Comparison of ENCODE assay signal across 8 mouse cellular contexts in genomic region chr3:89226361-89226760, GRCm38 (mm10). TPM values are rescaled to one million over a fixed set of nuclear protein-coding genes. Genes with fewer than 3 reads are reported as not detected.
DNase-seq lines count a peak whose midpoint lies in the region; ATAC-seq and TF ChIP-seq lines count a peak whose summit lies in the region.

No protein-coding gene starts in this region.

- peak overlapping the region; percentile 69; the same call in 1 of the 2 replicates for H3K4me2 ChIP-seq in kidney, postnatal 0 days (ENCODE audit: low read length)
- H3K4me2 ChIP-seq in intestine, embryonic 15.5 days (replicated peaks): peak overlapping the region; percentile 84
- H3K4me2 ChIP-seq in neural tube, embryonic 14.5 days (ENCODE audit: low read depth, low read length): peak overlapping the region; percentile 57

- no peak overlapping the region for H3K4me3 ChIP-seq in kidney, postnatal 0 days (replicated peaks; ENCODE audit: low read depth, low read length)
- H3K4me3 ChIP-seq in forebrain, embryonic 10.5 days: peak overlapping the region; percentile 91
- peak overlapping the region; percentile 44 for H3K4me3 ChIP-seq in intestine, embryonic 15.5 days (replicated peaks)
- H3K4me3 ChIP-seq in neural tube, embryonic 14.5 days (ENCODE audit: low read depth, low read length): peak overlapping the region; percentile 40
- H3K4me3 ChIP-seq in thymus, adult 2 months (ENCODE audit: control insufficient read depth, insufficient read depth, low read length): no peak overlapping the region

- TF ChIP-seq POLR2A in thymus, adult 2 months (IDR thresholded peaks at IDR 0.05; ENCODE audit: control insufficient read depth, extremely low read depth, insufficient read depth, low read length, poor library complexity): no peak

- DNase-seq in kidney, postnatal 0 days (ENCODE audit: low spot score): no peak
- DNase-seq in kidney, adult 9 months: no peak
- no peak for DNase-seq in forebrain, embryonic 10.5 days (ENCODE audit: extremely low spot score, low spot score)
- no peak for DNase-seq in left cerebral cortex, postnatal 36 days (ENCODE audit: low spot score in 2 of 2)
- no peak for DNase-seq in thymus, adult 2 months
- DNase-seq in adrenal gland, adult 8-10 months: no peak

- no peak for ATAC-seq in kidney, postnatal 0 days (replicated peaks; ENCODE audit: low FRiP score, low read depth)
- ATAC-seq in intestine, embryonic 15.5 days: no peak
- no peak for ATAC-seq in neural tube, embryonic 14.5 days (ENCODE audit: low read depth)

- H3K9ac ChIP-seq in kidney, postnatal 0 days (ENCODE audit: low read depth, low read length): no peak overlapping the region
- H3K9ac ChIP-seq in intestine, embryonic 15.5 days: no peak overlapping the region
- H3K9ac ChIP-seq in neural tube, embryonic 14.5 days (replicated peaks; ENCODE audit: low read depth, low read length): peak overlapping the region; percentile 63

- H3K27ac ChIP-seq in kidney, postnatal 0 days: no peak overlapping the region
- H3K27ac ChIP-seq in forebrain, embryonic 10.5 days: peak overlapping the region; percentile 99
- no peak overlapping the region for H3K27ac ChIP-seq in intestine, embryonic 15.5 days
- H3K27ac ChIP-seq in neural tube, embryonic 14.5 days (ENCODE audit: low read depth, low read length): peak overlapping the region; percentile 83
- no peak overlapping the region for H3K27ac ChIP-seq in thymus, adult 2 months (ENCODE audit: control insufficient read depth, insufficient read depth, low read length)

- H3K9me3 ChIP-seq in kidney, postnatal 0 days (replicated peaks; ENCODE audit: low read length): no peaks in the 10 kb centered on the region
- H3K9me3 ChIP-seq in forebrain, embryonic 10.5 days: no peaks in the 10 kb centered on the region
- no peaks in the 10 kb centered on the region for H3K9me3 ChIP-seq in intestine, embryonic 15.5 days
- H3K9me3 ChIP-seq in neural tube, embryonic 14.5 days (ENCODE audit: control insufficient read depth, low read length): no peaks in the 10 kb centered on the region

- WGBS in kidney, postnatal 0 days: 44% methylated on average over 11 of the region's 11 CpGs
- WGBS in forebrain, embryonic 10.5 days: 6% methylated on average over 11 of the region's 11 CpGs
- 38% methylated on average over 11 of the region's 11 CpGs for WGBS in intestine, embryonic 15.5 days
- 4% methylated on average over 11 of the region's 11 CpGs for WGBS in neural tube, embryonic 14.5 days
- 95% methylated on average over 11 of the region's 11 CpGs for WGBS in thymus, adult 2 months

- intact Hi-C loops in left cerebral cortex, postnatal 36 days (cut with DNase I): no loop called here

- no peak for TF ChIP-seq CTCF in kidney, postnatal 0 days (IDR thresholded peaks at IDR 0.05; ENCODE audit: low read depth)
- no peak for TF ChIP-seq CTCF in thymus, adult 2 months (IDR thresholded peaks at IDR 0.05; ENCODE audit: borderline replicate concordance, control insufficient read depth, extremely low read depth, insufficient read depth, low read length, poor library complexity)

- peaks cover 24% of the 10 kb centered on the region for H3K4me1 ChIP-seq in kidney, postnatal 0 days (replicated peaks; ENCODE audit: insufficient read depth, low read length)
- peaks cover 88% of the 10 kb centered on the region for H3K4me1 ChIP-seq in forebrain, embryonic 10.5 days
- H3K4me1 ChIP-seq in intestine, embryonic 15.5 days (replicated peaks): peaks cover 27% of the 10 kb centered on the region
- peaks cover 32% of the 10 kb centered on the region for H3K4me1 ChIP-seq in neural tube, embryonic 14.5 days (ENCODE audit: control insufficient read depth, insufficient read depth, low read length)
- H3K4me1 ChIP-seq in thymus, adult 2 months (replicated peaks; ENCODE audit: control insufficient read depth, insufficient read depth, low read length): peaks cover 16% of the 10 kb centered on the region

- no peaks in the 10 kb centered on the region for H3K36me3 ChIP-seq in kidney, postnatal 0 days (ENCODE audit: insufficient read depth, low read length)
- H3K36me3 ChIP-seq in forebrain, embryonic 10.5 days (replicated peaks): peaks cover 57% of the 10 kb centered on the region
- no peaks in the 10 kb centered on the region for H3K36me3 ChIP-seq in intestine, embryonic 15.5 days
- no peaks in the 10 kb centered on the region for H3K36me3 ChIP-seq in neural tube, embryonic 14.5 days (ENCODE audit: control insufficient read depth, insufficient read depth, low read length)
- H3K36me3 ChIP-seq in thymus, adult 2 months (ENCODE audit: control insufficient read depth, insufficient read depth, low read length): no peaks in the 10 kb centered on the region

- H3K27me3 ChIP-seq in kidney, postnatal 0 days (ENCODE audit: insufficient read depth, low read length): no peaks in the 10 kb centered on the region
- H3K27me3 ChIP-seq in forebrain, embryonic 10.5 days (ENCODE audit: poor library complexity, severe bottlenecking): peaks cover 36% of the 10 kb centered on the region
- 0 out of 2 replicates have a peak, but pooled peaks cover 4% of the 10 kb centered on the region for H3K27me3 ChIP-seq in intestine, embryonic 15.5 days (replicated peaks)
- no peaks in the 10 kb centered on the region for H3K27me3 ChIP-seq in neural tube, embryonic 14.5 days (ENCODE audit: control insufficient read depth, insufficient read depth, low read length)
- H3K27me3 ChIP-seq in thymus, adult 2 months (ENCODE audit: control insufficient read depth, insufficient read depth, low read length): no peaks in the 10 kb centered on the region

RNA-seq across cellular contexts. Expression of gene Mtx1, which starts 0.5 kb away (rescaled TPM):
- 200 and 218 TPM in 2 replicates for polyA plus RNA-seq in kidney, postnatal 0 days (2015; fragmentation: Nextera tagmentation; extraction: Ambion mirVana)
- 227 and 242 TPM in 2 replicates for polyA plus RNA-seq in forebrain, embryonic 10.5 days (2016; fragmentation: Nextera tagmentation; extraction: Ambion mirVana)
- polyA plus RNA-seq in intestine, embryonic 15.5 days (2015; fragmentation: Nextera tagmentation; extraction: Ambion mirVana): 214 and 222 TPM in 2 replicates
- 147 and 151 TPM in 2 replicates for polyA plus RNA-seq in neural tube, embryonic 14.5 days (2014; fragmentation: Nextera tagmentation; extraction: Ambion mirVana)
- total RNA-seq in left cerebral cortex, postnatal 36 days (2021): 10 to 100 TPM; 90.6 to 93.8 TPM
- polyA plus RNA-seq in thymus, adult 2 months (2012; rRNA removed): 209 and 224 TPM in 2 replicates
- total RNA-seq in adrenal gland, adult 8-10 months (2022): 100 to 1,000 TPM; 138 to 169 (median 152) TPM

RNA-seq across cellular contexts. Expression of gene Muc1, which starts 2.5 kb away (rescaled TPM):
- polyA plus RNA-seq in kidney, postnatal 0 days (2015; fragmentation: Nextera tagmentation; extraction: Ambion mirVana): 42.8 and 49.5 TPM in 2 replicates
- 1.7 and 1.8 TPM in 2 replicates for polyA plus RNA-seq in forebrain, embryonic 10.5 days (2016; fragmentation: Nextera tagmentation; extraction: Ambion mirVana)
- polyA plus RNA-seq in intestine, embryonic 15.5 days (2015; fragmentation: Nextera tagmentation; extraction: Ambion mirVana): 10.1 and 19.7 TPM in 2 replicates
- 0.90 and 1.4 TPM in 2 replicates for polyA plus RNA-seq in neural tube, embryonic 14.5 days (2014; fragmentation: Nextera tagmentation; extraction: Ambion mirVana)
- 1 to 10 TPM in 1 of 2 experiments, under 1 TPM in 1; 0.44 to 1.1 TPM for total RNA-seq in left cerebral cortex, postnatal 36 days (2021)
- polyA plus RNA-seq in thymus, adult 2 months (2012; rRNA removed): 14.1 and 14.4 TPM in 2 replicates
- total RNA-seq in adrenal gland, adult 8-10 months (2022): under 1 TPM in 3 of 4 experiments, not detected in 1; 0.22 to 0.96 (median 0.65) TPM

RNA-seq across cellular contexts. Expression of gene Thbs3, which starts 11.4 kb away (rescaled TPM):
- polyA plus RNA-seq in kidney, postnatal 0 days (2015; fragmentation: Nextera tagmentation; extraction: Ambion mirVana): 10.4 and 12.1 TPM in 2 replicates
- 65.8 and 78.2 TPM in 2 replicates for polyA plus RNA-seq in forebrain, embryonic 10.5 days (2016; fragmentation: Nextera tagmentation; extraction: Ambion mirVana)
- 20.4 and 23.0 TPM in 2 replicates for polyA plus RNA-seq in intestine, embryonic 15.5 days (2015; fragmentation: Nextera tagmentation; extraction: Ambion mirVana)
- polyA plus RNA-seq in neural tube, embryonic 14.5 days (2014; fragmentation: Nextera tagmentation; extraction: Ambion mirVana): 34.7 and 36.6 TPM in 2 replicates
- total RNA-seq in left cerebral cortex, postnatal 36 days (2021): 10 to 100 TPM; 21.0 to 21.3 TPM
- polyA plus RNA-seq in thymus, adult 2 months (2012; rRNA removed): 7.2 and 10.9 TPM in 2 replicates
- 1 to 10 TPM; 4.1 to 8.6 (median 7.8) TPM for total RNA-seq in adrenal gland, adult 8-10 months (2022)

RNA-seq across cellular contexts. Expression of gene Krtcap2, which starts 19.4 kb away (rescaled TPM):
- 328 and 371 TPM in 2 replicates for polyA plus RNA-seq in kidney, postnatal 0 days (2015; fragmentation: Nextera tagmentation; extraction: Ambion mirVana)
- 260 and 275 TPM in 2 replicates for polyA plus RNA-seq in forebrain, embryonic 10.5 days (2016; fragmentation: Nextera tagmentation; extraction: Ambion mirVana)
- polyA plus RNA-seq in intestine, embryonic 15.5 days (2015; fragmentation: Nextera tagmentation; extraction: Ambion mirVana): 348 and 351 TPM in 2 replicates
- 206 and 240 TPM in 2 replicates for polyA plus RNA-seq in neural tube, embryonic 14.5 days (2014; fragmentation: Nextera tagmentation; extraction: Ambion mirVana)
- 10 to 100 TPM; 59.7 to 64.9 TPM for total RNA-seq in left cerebral cortex, postnatal 36 days (2021)
- 171 and 183 TPM in 2 replicates for polyA plus RNA-seq in thymus, adult 2 months (2012; rRNA removed)
- total RNA-seq in adrenal gland, adult 8-10 months (2022): 100 to 1,000 TPM; 131 to 144 (median 135) TPM

RNA-seq across cellular contexts. Expression of gene Trim46, which starts 19.7 kb away (rescaled TPM):
- polyA plus RNA-seq in kidney, postnatal 0 days (2015; fragmentation: Nextera tagmentation; extraction: Ambion mirVana): 2.7 and 3.7 TPM in 2 replicates
- polyA plus RNA-seq in forebrain, embryonic 10.5 days (2016; fragmentation: Nextera tagmentation; extraction: Ambion mirVana): 4.4 and 5.4 TPM in 2 replicates
- 2.9 and 4.1 TPM in 2 replicates for polyA plus RNA-seq in intestine, embryonic 15.5 days (2015; fragmentation: Nextera tagmentation; extraction: Ambion mirVana)
- 61.6 and 70.7 TPM in 2 replicates for polyA plus RNA-seq in neural tube, embryonic 14.5 days (2014; fragmentation: Nextera tagmentation; extraction: Ambion mirVana)
- 10 to 100 TPM; 74.4 to 88.7 TPM for total RNA-seq in left cerebral cortex, postnatal 36 days (2021)
- 12.1 and 13.0 TPM in 2 replicates for polyA plus RNA-seq in thymus, adult 2 months (2012; rRNA removed)
- total RNA-seq in adrenal gland, adult 8-10 months (2022): 1 to 10 TPM; 2.8 to 4.5 (median 3.8) TPM

Comparison
In these comparisons a context has a peak if more than half of its experiments do, and no peak if none do; other contexts are left out.
1. H3K27ac ChIP-seq: peak in forebrain, embryonic 10.5 days (single experiment) and neural tube, embryonic 14.5 days (single experiment); none in kidney, postnatal 0 days (single experiment), intestine, embryonic 15.5 days (single experiment) and thymus, adult 2 months (single experiment).
2. H3K4me3 ChIP-seq: peak in forebrain, embryonic 10.5 days (single experiment), intestine, embryonic 15.5 days (single experiment) and neural tube, embryonic 14.5 days (single experiment); none in kidney, postnatal 0 days (single experiment) and thymus, adult 2 months (single experiment).
3. Peak in every context shown above with its lines, with median percentiles within 50 percentile points of each other: H3K4me2 ChIP-seq.